Mouse (Mus musculus) 416B (cell line): ENCODE measurements at regions not wholly inside any gene's neighbourhood (a gene's known extent, or its start where the extent isn't known, plus 50 kb on each side); places are given as distances from the start of the nearest gene placed in this dataset.

Experiments used
- DNase-seq: peaks from one replicate; pipeline ENCODE4 v3.0.0; 2011; ENCODE audit warnings: low read depth

GRCm38 (mm10) chr13:60123964-60124363 lies 53.2 kb downstream of the Gas1 start:
- no peak for DNase-seq

GRCm38 (mm10) chr13:60123174-60123587 lies 54.0 kb downstream of the Gas1 start:
- no peak for DNase-seq

- DNase-seq = no peak
These were observed 54.6 kb downstream of the Gas1 start for GRCm38 (mm10) chr13:60122341-60123173.

GRCm38 (mm10) chr13:60111465-60111864 lies 65.7 kb downstream of the Gas1 start:
- DNase-seq = no peak

- DNase-seq = no peak
These were observed 66.9 kb downstream of the Gas1 start for GRCm38 (mm10) chr13:60110079-60110846.

- DNase-seq = no peak
These were observed 71.9 kb downstream of the Gas1 start for GRCm38 (mm10) chr13:60105286-60105685.

- DNase-seq = no peak
These were observed 75.5 kb downstream of the Gas1 start for GRCm38 (mm10) chr13:60101651-60102050.

GRCm38 (mm10) chr13:60100130-60101112 lies 76.7 kb downstream of the Gas1 start:
- no peak for DNase-seq

GRCm38 (mm10) chr13:60099469-60100129 lies 77.6 kb downstream of the Gas1 start:
- DNase-seq = peak; percentile 5

- no peak for DNase-seq
These were observed 78.8 kb downstream of the Gas1 start for GRCm38 (mm10) chr13:60098394-60098793.

- DNase-seq = no peak
These were observed 79.4 kb downstream of the Gas1 start for GRCm38 (mm10) chr13:60097776-60098175.

- DNase-seq = no peak
These were observed 90.5 kb downstream of the Gas1 start for GRCm38 (mm10) chr13:60086657-60087056.

GRCm38 (mm10) chr13:60084975-60085374 lies 92.2 kb downstream of the Gas1 start:
- DNase-seq = no peak

- no peak for DNase-seq
These were observed 92.9 kb downstream of the Gas1 start for GRCm38 (mm10) chr13:60084290-60084689.

- no peak for DNase-seq
These were observed 97.1 kb downstream of the Gas1 start for GRCm38 (mm10) chr13:60080113-60080512.

GRCm38 (mm10) chr13:60078331-60079050 lies 98.7 kb downstream of the Gas1 start:
- DNase-seq = no peak

- DNase-seq = no peak
These were observed 100.9 kb downstream of the Gas1 start for GRCm38 (mm10) chr13:60076147-60076800.

- no peak for DNase-seq
These were observed 105.6 kb downstream of the Gas1 start for GRCm38 (mm10) chr13:60071595-60071994.

- DNase-seq = no peak
These were observed 108.0 kb downstream of the Gas1 start for GRCm38 (mm10) chr13:60069196-60069595.

GRCm38 (mm10) chr13:60067325-60067724 lies 109.8 kb downstream of the Gas1 start:
- DNase-seq = no peak
